Mouse (Mus musculus): ENCODE data around the gene Acbd5. TPM values are rescaled to one million over a fixed set of nuclear protein-coding genes. Genes with fewer than 3 reads are reported as not detected.
A peak's percentile ranks its signal among the peaks of the same experiment; 100 is the strongest.

The Acbd5 gene
- polyA plus RNA-seq (2011; ENCODE audit: insufficient read depth, insufficient read length, low read depth, missing spikeins), result 26.6 and 35.5 TPM in 2 replicates

DNA sequence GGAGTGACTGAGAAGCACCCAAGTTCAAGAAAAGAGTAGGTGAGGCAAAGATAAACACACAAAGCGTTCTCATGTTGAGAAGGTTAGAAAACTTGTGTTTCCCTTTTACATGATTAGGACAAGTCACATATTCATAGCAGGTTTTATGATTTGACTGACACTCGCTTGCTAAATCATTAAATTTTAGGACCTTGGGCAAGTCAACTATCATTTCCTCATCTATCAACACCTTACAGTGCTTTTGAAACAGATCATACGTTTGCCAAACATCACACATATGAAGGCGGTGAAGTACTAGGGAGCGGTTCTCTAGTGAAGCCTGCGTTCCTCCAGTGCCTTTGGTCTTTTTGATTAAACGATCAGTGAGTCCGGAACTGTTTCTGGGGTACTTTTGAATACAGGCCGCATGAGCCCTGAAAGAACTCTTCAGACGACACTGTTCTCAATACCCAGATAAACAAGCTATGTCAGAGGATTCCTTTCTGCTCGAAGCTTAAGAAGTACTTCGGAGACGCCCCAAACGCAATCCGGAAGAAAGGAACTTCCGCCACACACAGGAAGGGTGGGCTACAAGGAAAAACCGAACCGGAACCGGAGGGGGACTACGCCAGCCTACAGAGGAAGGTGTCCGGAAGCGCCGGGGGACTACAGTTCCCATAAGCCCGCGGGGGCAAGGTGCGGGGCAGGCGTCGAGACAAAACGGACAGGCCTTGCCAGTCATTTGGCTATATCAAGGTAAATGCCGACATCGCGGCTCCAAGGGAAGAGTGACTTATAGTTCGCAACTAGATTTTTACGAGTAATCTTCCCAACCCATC, at the start of gene Acbd5:
Gene Acbd5 (plus strand): TSS at position 616 of the 818 bp plus-strand sequence.
- H3K9me3 ChIP-seq (replicated peaks; ENCODE audit: control insufficient read depth, insufficient read depth, low read length, poor library complexity, severe bottlenecking), result no peaks in the 10 kb centered on the region
- peak within 1 kb of the TSS; percentile 89 for H3K27ac ChIP-seq (ENCODE audit: insufficient read depth, low read length)
- H3K27me3 ChIP-seq (ENCODE audit: control insufficient read depth, insufficient read depth, low read length, poor library complexity, severe bottlenecking), result no peaks in the 10 kb centered on the region
- peak; percentile 40; the same call in 1 of the 2 replicates for TF ChIP-seq EP300 (IDR thresholded peaks at IDR 0.05; ENCODE audit: insufficient read depth, low read depth, low read length)
- peak; percentile 36 for TF ChIP-seq POLR2A (IDR thresholded peaks at IDR 0.05; ENCODE audit: insufficient read depth, low read length)
- TF ChIP-seq CTCF (IDR thresholded peaks at IDR 0.05; ENCODE audit: low read depth, low read length), result no peak
- peak within 1 kb of the TSS; percentile 45 for H3K9ac ChIP-seq (ENCODE audit: low read depth, poor library complexity, severe bottlenecking)
- no peaks in the 10 kb centered on the region for H3K36me3 ChIP-seq (ENCODE audit: control insufficient read depth, insufficient read depth, low read length, poor library complexity, severe bottlenecking)
- no peaks in the 10 kb centered on the region for H3K4me1 ChIP-seq (ENCODE audit: control insufficient read depth, insufficient read depth, low read length)
- peak within 1 kb of the TSS; percentile 73 for H3K4me3 ChIP-seq (ENCODE audit: low read depth, low read length)

DNA sequence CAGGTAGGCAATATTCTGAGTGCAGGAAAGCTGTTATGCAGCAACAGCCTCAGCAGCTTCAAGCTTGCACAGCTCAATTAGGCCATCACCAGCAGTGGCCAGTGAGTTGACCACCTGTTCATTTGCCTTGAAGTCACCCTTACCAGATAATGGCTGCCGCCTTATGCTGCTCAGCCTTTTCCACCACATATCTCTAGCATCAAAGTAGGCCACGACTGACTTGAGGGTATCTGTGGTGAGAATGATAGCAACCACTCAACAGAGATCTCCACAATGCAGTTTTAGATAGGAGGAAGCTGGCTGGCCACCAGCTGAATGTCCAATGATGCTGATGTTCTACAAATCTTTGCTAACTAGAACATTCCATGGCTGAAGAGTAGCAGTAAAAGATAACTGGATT, 48.8 kb upstream of the Acbd5 start:
- Histone ChIP-seq H3K4me3 (ENCODE audit: low read depth, low read length) (no peak overlapping the region), H3K36me3 (ENCODE audit: control insufficient read depth, insufficient read depth, low read length, poor library complexity, severe bottlenecking) (no peaks in the 10 kb centered on the region), H3K27me3 (ENCODE audit: control insufficient read depth, insufficient read depth, low read length, poor library complexity, severe bottlenecking) (no peaks in the 10 kb centered on the region), H3K9ac (ENCODE audit: low read depth, poor library complexity, severe bottlenecking) (no peak overlapping the region), H3K9me3 (replicated peaks; ENCODE audit: control insufficient read depth, insufficient read depth, low read length, poor library complexity, severe bottlenecking) (no peaks in the 10 kb centered on the region), H3K4me1 (ENCODE audit: control insufficient read depth, insufficient read depth, low read length) (no peaks in the 10 kb centered on the region), H3K27ac (ENCODE audit: insufficient read depth, low read length) (no peak overlapping the region)
- TF ChIP-seq POLR2A (IDR thresholded peaks at IDR 0.05; ENCODE audit: insufficient read depth, low read length) (no peak), CTCF (IDR thresholded peaks at IDR 0.05; ENCODE audit: low read depth, low read length) (no peak), EP300 (IDR thresholded peaks at IDR 0.05; ENCODE audit: insufficient read depth, low read depth, low read length) (no peak)

DNA sequence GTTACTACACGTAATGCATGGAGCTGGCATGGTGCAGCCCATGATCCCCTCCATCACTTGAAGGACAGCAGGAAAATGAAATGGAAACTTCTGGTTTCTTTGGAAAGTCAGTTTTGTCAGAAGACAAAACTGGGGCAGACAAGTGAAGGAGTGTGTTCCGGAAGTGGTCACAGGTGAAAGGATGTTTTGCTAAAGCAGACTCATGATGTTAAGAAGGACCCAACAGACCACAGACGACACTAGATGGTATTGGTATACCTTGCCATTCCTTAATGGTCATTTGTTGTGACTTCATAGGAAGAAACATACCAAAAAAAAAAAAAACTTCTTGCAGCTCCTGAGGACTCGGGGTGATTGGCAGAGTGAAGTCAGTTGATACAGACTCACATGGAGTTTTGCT, 46.6 kb upstream of the Acbd5 start:
- TF ChIP-seq POLR2A (IDR thresholded peaks at IDR 0.05; ENCODE audit: insufficient read depth, low read length) (no peak), CTCF (IDR thresholded peaks at IDR 0.05; ENCODE audit: low read depth, low read length) (no peak), EP300 (IDR thresholded peaks at IDR 0.05; ENCODE audit: insufficient read depth, low read depth, low read length) (no peak)
- no peaks in the 10 kb centered on the region; the same call in 1 of the 2 replicates for H3K36me3 ChIP-seq (ENCODE audit: control insufficient read depth, insufficient read depth, low read length, poor library complexity, severe bottlenecking)
- no peaks in the 10 kb centered on the region for H3K9me3 ChIP-seq (replicated peaks; ENCODE audit: control insufficient read depth, insufficient read depth, low read length, poor library complexity, severe bottlenecking)
- H3K27ac ChIP-seq (ENCODE audit: insufficient read depth, low read length), result no peak overlapping the region
- no peaks in the 10 kb centered on the region for H3K4me1 ChIP-seq (ENCODE audit: control insufficient read depth, insufficient read depth, low read length)
- H3K27me3 ChIP-seq (ENCODE audit: control insufficient read depth, insufficient read depth, low read length, poor library complexity, severe bottlenecking), result no peaks in the 10 kb centered on the region
- no peak overlapping the region for H3K9ac ChIP-seq (ENCODE audit: low read depth, poor library complexity, severe bottlenecking)
- no peak overlapping the region for H3K4me3 ChIP-seq (ENCODE audit: low read depth, low read length)

DNA sequence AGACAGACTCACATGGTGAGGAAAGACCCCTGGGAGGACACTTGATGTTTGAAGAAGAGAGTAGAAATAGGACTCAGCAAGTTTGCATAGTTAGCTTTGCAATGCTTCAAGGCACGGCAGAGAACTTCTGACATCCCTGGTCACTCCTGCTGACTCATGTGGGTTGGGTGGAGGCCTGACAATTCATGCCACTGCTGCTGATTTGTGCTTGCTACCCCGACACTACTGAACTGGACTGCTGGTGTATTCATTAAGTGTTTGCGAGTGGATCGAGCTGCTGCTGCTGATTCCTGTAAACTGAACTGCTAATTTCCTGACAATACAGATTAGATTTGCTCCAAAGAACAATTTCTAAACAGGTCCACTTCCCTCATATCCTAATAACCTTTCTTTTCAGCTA, 46.2 kb upstream of the Acbd5 start:
- Histone ChIP-seq H3K27me3 (ENCODE audit: control insufficient read depth, insufficient read depth, low read length, poor library complexity, severe bottlenecking) (no peaks in the 10 kb centered on the region), H3K4me1 (ENCODE audit: control insufficient read depth, insufficient read depth, low read length) (no peaks in the 10 kb centered on the region), H3K9ac (ENCODE audit: low read depth, poor library complexity, severe bottlenecking) (no peak overlapping the region), H3K36me3 (ENCODE audit: control insufficient read depth, insufficient read depth, low read length, poor library complexity, severe bottlenecking) (no peaks in the 10 kb centered on the region; the same call in 1 of the 2 replicates), H3K9me3 (replicated peaks; ENCODE audit: control insufficient read depth, insufficient read depth, low read length, poor library complexity, severe bottlenecking) (no peaks in the 10 kb centered on the region), H3K4me3 (ENCODE audit: low read depth, low read length) (no peak overlapping the region), H3K27ac (ENCODE audit: insufficient read depth, low read length) (no peak overlapping the region)
- TF ChIP-seq EP300 (IDR thresholded peaks at IDR 0.05; ENCODE audit: insufficient read depth, low read depth, low read length) (no peak), CTCF (IDR thresholded peaks at IDR 0.05; ENCODE audit: low read depth, low read length) (no peak), POLR2A (IDR thresholded peaks at IDR 0.05; ENCODE audit: insufficient read depth, low read length) (no peak)

DNA sequence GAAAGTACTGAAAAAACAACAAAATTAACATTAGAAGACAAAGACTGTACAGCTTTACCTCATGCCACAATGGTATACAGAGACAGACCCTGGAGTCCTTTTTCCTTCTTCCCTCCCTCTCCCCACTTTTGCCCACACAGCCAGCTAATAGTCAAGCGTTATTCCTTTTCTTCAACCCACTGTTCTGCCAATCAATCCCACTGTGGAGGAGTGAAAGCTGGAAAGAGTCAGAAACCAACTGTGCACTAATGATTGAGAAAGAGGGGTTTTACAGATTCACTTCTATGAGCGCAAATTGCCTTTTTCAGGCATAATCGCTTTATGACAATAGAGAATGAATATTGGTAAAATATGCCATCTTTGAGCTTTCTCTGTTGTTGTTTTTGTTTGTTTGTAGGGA, 44.9 kb upstream of the Acbd5 start:
- TF ChIP-seq EP300 (IDR thresholded peaks at IDR 0.05; ENCODE audit: insufficient read depth, low read depth, low read length), result no peak
- TF ChIP-seq CTCF (IDR thresholded peaks at IDR 0.05; ENCODE audit: low read depth, low read length), result no peak
- no peak for TF ChIP-seq POLR2A (IDR thresholded peaks at IDR 0.05; ENCODE audit: insufficient read depth, low read length)
- no peaks in the 10 kb centered on the region for H3K27me3 ChIP-seq (ENCODE audit: control insufficient read depth, insufficient read depth, low read length, poor library complexity, severe bottlenecking)

DNA sequence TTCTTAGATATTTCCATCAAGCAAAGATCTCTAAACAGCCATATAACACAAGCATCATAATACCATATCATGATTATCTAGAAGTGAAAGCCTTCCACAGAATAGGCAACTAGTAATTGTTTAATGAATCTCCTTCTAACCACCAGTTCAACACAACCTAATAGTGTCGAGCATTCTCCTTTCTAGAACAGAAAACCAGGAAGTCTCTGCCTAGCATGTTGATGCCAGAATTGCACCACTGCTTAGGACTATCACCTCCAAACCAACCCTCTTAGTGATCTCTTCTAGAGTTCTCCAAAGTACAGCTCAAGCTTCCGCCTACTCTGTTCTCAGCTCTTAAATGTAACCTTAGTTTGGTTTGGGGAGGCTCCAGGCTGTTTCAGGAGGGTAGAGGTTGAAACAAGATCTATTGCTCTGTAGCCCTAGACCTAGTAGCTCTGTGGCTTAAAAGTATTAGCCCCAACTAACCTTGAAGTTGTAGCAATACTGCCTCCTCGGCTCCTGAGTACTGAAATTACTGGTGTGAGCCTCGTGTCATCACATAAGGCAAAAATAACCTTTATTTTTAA, 44.2 kb upstream of the Acbd5 start:
- H3K36me3 ChIP-seq (ENCODE audit: control insufficient read depth, insufficient read depth, low read length, poor library complexity, severe bottlenecking), result no peaks in the 10 kb centered on the region; the same call in 1 of the 2 replicates
- TF ChIP-seq CTCF (IDR thresholded peaks at IDR 0.05; ENCODE audit: low read depth, low read length) (no peak), POLR2A (IDR thresholded peaks at IDR 0.05; ENCODE audit: insufficient read depth, low read length) (no peak), EP300 (IDR thresholded peaks at IDR 0.05; ENCODE audit: insufficient read depth, low read depth, low read length) (no peak)
- H3K4me1 ChIP-seq (ENCODE audit: control insufficient read depth, insufficient read depth, low read length), result no peaks in the 10 kb centered on the region
- no peak overlapping the region for H3K9ac ChIP-seq (ENCODE audit: low read depth, poor library complexity, severe bottlenecking)
- no peaks in the 10 kb centered on the region for H3K27me3 ChIP-seq (ENCODE audit: control insufficient read depth, insufficient read depth, low read length, poor library complexity, severe bottlenecking)
- H3K9me3 ChIP-seq (replicated peaks; ENCODE audit: control insufficient read depth, insufficient read depth, low read length, poor library complexity, severe bottlenecking), result no peaks in the 10 kb centered on the region
- H3K27ac ChIP-seq (ENCODE audit: insufficient read depth, low read length), result no peak overlapping the region
- H3K4me3 ChIP-seq (ENCODE audit: low read depth, low read length), result no peak overlapping the region

More for the DNA sequence above, 44.9 kb upstream of the Acbd5 start:
- no peaks in the 10 kb centered on the region; the same call in 1 of the 2 replicates for H3K36me3 ChIP-seq (ENCODE audit: control insufficient read depth, insufficient read depth, low read length, poor library complexity, severe bottlenecking)
- H3K4me1 ChIP-seq (ENCODE audit: control insufficient read depth, insufficient read depth, low read length), result no peaks in the 10 kb centered on the region
- no peaks in the 10 kb centered on the region for H3K9me3 ChIP-seq (replicated peaks; ENCODE audit: control insufficient read depth, insufficient read depth, low read length, poor library complexity, severe bottlenecking)
- no peak overlapping the region for H3K4me3 ChIP-seq (ENCODE audit: low read depth, low read length)
- no peak overlapping the region for H3K27ac ChIP-seq (ENCODE audit: insufficient read depth, low read length)
- no peak overlapping the region for H3K9ac ChIP-seq (ENCODE audit: low read depth, poor library complexity, severe bottlenecking)

Measured in ES-Bruce4 (cell line).